Mouse (Mus musculus) layer of hippocampus, adult 8-10 months (tissue): Measurements from ENCODE around the gene Acox2. TPM values are rescaled to one million over a fixed set of nuclear protein-coding genes. Genes with fewer than 3 reads are reported as not detected.

Source experiments
- DNase-seq, 2 experiments: peaks; one replicate each; pipeline ENCODE4 v3.0.0; 2022; ENCODE audit warnings: low spot score in 2 of 2
- total RNA-seq, 4 experiments: library from RNA; stranded (reverse); gene quantifications; 2 replicates each; pipeline ENCODE4 v1.2.4; 2022

The Acox2 gene
- total RNA-seq, 4 experiments from 2014 or later = not detected

DNA sequence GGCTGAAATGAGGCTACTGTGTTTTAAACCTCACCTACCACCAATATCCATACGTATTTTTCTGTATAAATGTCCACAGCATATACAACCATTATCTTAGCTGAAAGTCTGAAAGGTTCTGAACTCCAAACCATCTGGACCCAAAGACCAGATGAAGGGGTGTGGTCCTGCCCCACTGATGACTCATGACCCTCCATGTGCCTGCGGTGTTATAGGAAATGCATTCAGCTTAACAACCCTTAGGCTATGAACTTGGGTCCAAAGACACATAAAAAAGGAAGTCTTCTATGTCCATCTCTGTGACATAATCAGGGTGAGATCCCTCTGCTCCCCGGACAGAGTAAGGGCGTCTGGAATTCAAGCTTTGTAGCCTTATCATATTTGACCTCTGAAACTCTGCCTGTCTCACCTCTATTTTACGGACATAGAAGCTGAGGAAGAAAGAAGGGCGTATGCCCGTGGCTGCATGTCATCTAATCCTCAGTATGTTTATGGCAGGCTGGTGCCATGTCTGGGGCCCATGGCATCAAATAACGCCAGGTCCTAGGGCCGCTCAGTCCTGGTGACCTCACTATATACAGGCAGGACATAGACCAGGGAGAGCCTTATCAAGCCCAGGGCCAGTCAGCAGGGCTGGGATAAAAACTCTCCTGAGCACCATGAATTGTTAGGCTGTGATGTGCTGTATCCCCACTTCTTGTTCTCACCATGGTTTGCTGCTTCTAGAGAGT lies 8.8 kb downstream of the Acox2 start:
- DNase-seq = no peak

DNA sequence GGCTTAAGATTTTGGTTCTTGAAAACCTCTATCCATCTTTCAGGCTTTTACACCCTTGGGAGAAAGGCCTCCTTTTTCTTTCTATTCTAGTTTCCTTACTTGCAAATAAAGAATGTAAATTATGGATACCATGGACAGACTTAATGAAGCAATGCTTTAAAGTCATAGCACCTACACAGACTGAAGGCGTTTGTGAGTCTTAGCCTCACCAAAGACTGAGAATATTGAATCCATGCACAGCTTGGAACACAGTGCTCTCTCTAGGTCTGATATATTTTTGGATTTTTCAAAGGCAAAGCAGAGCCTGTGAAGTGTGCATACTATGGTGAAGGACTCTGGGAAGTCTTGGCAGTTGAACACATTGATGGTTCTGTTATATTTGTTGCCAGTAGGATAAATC lies 9.9 kb downstream of the Acox2 start:
- no peak for DNase-seq

DNA sequence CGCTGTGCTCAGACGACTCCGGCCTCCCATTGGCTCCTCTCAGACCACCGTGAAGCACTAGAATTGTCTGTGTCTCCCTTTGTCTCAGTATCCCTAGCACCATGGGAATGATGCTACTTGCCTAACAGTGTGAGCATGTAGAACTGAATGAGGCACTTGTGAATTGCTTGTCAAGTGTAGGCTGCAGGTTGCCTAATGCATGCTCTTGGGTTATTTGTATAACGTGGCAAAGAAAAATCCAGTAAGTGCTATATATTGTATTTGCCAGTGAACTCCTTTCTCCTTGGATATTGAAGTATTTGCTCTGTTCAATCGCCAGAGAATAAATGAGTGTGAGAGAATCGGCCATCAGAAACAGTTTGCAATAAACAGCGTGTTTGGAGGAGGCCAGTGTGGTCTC lies 12.3 kb downstream of the Acox2 start:
- no peak for DNase-seq

- no peak for DNase-seq
These were observed 14.9 kb downstream of the Acox2 start for GRCm38 (mm10) chr14:8244211-8244611.

DNA sequence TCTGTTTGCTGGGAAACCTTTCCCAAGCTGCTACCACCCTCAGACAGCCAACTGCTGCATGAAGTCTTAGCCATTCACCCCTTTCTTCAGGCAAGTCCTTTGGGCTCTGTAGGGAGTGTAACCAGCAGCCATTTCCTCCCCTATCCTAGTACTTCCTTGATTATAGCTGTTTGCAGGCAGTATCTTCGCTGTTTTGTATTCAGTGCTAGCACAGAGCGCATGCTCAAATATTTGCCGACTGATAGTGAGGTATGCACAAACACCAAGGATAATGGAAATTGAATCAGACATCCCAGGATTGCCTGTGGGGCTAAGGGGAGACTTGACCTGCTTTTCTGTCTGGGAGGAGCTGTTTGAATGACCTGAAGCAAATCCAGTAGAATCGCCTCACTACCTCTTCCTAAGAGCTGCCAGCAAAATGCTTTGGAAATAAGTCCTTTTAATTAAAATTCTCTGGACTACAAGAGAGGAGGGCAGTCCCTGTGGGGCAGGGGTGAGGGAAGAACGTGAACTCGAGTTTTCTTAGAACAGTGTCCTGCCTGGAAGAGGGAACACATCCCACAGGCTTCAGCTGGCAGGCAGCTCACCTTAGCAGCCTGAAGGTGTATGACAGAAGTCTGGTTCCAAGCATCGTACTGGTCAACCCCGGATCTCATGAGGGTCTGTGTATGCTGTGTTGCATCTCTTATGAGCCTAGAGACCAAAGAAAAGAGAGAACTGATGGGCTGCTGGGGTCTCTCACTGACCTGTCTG lies 15.8 kb downstream of the Acox2 start:
- no peak for DNase-seq

DNA sequence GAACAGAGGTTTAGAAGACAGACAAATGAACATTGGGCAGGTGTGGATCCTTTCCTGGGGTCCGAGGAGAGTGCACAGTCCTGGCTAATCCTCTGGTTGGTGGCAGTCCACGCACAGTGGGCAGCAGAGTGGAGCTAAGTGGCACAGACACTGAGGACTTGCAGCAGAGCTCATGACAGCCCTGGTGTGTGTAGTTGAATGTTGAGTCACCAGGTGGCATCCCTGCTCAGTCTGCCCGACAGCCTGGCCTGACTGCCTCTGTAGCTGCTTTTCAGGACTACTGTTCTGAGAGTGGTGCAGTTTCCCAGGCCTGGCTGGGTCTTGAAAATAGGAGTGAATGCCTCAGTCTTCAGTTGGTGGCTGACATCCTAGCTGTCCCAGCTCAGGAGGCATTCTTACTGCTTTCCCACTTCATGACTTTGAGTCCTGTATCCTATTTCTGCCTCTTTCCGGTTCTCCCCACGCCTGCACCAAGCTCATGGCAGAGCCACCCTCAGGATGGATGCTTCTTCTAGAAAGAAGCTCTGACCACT lies 16.7 kb downstream of the Acox2 start:
- DNase-seq = peak; percentile 34 to 58

DNA sequence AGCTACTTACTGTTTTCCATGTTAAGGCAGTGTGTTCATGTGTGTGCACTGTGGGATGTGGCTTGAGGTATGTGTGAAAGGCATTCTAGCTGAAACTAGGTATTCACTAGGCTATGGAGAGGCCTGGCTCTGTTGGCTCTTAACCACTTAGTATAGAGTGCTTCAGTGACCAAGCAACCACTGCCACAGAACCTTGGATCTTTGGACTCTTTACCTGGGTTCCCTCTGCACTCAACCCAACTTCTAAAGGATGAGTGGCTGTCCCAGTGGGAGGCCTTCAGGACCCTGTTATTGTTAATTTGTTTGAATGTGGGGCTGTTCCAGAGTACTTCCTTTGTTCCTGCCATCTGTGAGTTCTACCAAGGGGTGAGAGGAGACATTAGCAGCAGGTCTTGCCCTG lies 17.3 kb downstream of the Acox2 start:
- DNase-seq = no peak

- no peak for DNase-seq
These were observed 25.9 kb downstream of the Acox2 start for GRCm38 (mm10) chr14:8233252-8233651.

- DNase-seq = no peak
These were observed 26.8 kb downstream of the Acox2 start for GRCm38 (mm10) chr14:8232155-8232910.

- DNase-seq = no peak
These were observed 29.7 kb downstream of the Acox2 start for GRCm38 (mm10) chr14:8229367-8230019.

DNA sequence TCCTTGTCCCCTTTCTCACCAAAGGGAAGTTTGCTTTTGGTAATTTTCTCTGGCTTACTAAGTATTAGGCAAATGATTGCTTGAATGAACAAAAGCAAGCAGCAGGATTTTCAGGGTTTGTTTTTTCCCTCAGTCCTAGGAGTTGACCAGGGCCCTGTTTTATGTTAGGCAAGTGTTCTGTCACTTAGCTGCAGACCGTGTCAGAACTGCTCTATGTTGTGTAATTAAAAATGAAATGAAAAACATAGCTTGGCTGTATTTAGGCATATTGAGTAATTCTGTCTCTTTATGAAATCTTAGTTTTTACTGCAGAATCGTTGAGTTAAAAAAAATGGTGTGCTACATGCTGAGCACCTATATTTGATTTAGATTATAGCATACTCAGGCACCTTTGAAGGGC lies 34.3 kb downstream of the Acox2 start:
- DNase-seq = no peak

GRCm38 (mm10) chr14:8223506-8224293 lies 35.5 kb downstream of the Acox2 start:
- no peak for DNase-seq

GRCm38 (mm10) chr14:8222561-8222960 lies 36.6 kb downstream of the Acox2 start:
- DNase-seq = no peak

DNA sequence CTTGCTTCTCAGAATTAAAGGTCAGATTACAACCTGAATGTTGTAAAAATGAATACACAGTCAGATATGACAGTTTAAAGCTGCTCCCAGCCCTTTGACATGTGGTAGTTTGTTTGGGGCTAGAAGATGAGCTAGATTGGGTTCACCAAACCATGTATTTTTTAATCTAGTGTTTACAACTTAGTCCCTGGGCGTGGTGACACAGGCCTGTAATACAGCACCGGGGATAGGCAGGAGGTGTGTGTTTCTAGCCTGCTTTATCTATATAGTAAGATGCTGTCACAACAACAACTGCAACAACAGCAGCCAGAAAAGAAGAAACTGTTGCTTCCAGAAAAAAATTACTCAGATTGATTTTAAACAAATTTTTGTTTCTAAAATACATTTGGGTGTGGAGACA lies 38.2 kb downstream of the Acox2 start:
- no peak for DNase-seq

DNA sequence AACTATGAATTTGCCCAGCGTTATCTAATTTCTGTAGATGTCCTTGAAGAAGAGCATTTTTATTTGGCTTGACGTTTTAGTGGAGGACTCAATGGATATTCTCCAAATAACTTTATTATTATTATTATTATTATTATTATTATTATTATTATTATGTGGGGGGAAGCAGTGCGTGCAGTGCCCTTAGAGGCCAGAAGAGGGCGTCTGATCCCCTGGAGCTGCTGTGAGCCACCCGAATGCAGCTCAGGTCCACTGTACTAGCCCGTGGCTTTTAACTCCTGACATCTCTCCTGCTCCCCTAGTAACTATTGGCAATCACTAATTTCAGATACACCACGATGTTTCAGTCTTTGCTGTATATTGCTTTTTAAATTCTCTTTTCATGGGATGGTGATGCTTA lies 38.8 kb downstream of the Acox2 start:
- DNase-seq = no peak

GRCm38 (mm10) chr14:8219876-8220275 lies 39.3 kb downstream of the Acox2 start:
- DNase-seq = no peak

DNA sequence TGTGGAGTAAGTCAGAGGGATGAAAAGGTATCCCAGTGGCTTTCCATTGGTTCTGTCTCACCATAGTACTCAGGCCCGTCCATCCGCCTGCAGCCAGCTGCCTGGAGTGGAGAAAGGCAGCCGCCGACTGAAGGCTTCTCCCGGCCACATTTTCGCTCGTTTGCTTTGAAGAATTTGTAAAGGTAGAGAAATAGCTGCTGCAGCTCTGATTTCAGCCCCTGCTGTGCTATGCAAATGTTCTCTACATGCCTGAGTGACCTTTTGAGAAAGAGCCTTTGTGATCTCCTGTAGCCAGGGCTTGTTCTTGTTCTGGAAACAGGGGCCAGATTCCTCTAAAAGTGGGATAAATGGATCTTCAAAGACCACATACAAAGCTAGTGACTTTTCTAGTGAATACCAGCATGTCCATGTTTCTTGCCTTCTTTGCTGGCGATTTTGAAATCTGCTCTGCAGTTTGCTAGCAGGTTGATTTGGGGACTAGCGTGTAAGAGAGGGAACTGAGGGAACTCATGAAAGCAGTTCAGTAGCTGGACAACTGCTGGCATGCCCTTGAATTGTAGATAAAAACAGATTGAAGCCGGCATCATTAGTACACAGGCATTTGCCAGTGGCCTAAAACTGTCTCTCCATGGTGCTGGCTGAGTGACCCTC lies 40.3 kb downstream of the Acox2 start:
- no peak for DNase-seq

DNA sequence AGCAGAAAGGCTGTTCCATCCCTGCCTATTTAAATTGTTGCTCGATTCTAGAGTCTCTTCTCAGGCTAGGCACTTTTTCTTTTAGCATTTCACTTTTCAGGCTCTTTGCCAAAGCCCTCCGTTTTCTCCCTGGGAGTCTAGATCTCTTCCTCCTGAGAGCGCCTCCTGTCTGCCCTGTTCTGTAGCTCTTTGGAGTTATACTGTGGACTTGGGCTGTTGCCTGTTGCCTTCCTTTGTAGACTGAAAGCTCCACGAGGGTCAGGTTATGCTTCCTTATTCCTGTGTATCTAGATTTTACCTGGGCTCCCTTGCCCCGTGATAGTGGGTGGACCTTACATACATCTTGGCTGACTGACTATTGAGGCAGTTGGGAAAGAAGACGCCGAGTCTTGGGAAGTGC lies 40.9 kb downstream of the Acox2 start:
- no peak for DNase-seq

DNA sequence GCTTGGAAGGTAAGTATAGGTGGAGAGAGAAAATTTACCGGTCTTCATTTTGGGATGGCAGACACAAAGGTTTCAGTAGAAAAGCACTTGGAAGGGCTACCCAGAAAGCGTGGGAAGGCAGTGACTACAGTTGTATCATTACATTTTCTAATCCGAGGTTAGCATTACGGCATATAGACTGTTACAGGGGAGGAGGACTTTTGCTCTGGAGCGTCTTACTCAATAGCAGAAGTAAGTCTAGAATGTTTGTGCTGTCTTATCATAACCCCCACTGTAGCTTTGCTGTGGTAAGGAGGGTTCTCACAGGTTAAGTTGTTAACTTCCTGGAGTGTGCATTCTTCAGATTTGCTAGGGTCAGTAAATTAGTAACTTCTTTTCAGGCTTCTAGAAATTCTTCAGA lies 43.1 kb downstream of the Acox2 start:
- DNase-seq = no peak

DNA sequence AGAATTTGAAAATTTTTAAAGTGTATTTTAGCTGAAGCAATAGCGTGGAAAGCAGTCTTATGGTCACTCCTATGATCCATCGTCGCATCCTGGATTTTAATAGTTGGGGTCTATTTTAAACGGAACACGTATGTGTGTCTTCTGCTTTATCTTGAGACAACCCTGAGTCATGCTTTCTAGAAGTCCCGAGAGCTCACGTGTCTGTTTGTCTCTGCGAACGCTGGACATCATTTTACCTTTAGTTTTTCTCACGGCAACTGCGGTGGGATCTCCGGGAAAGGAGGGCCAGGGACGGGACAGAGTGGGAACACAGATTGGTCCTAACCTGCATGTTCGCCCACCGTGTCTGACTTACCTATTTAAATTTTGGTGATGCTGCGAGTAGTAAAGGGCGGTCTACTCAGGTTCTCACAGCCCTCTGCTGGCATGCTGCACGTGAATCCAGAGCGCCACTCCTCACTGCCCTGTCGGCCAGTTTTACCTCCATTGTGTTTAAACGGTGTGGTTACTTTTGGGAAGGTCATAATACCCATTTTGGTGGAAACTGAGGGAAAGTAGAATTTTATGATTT lies 43.9 kb downstream of the Acox2 start:
- no peak for DNase-seq
